Mouse (Mus musculus) left cerebral cortex, postnatal 14 days (tissue): Measurements from ENCODE around the gene Mrpl16. TPM values are rescaled to one million over a fixed set of nuclear protein-coding genes. Genes with fewer than 3 reads are reported as not detected.

ENCODE experiments used
- DNase-seq, 2 experiments: peaks; one replicate each; pipeline ENCODE4 v3.0.0; 2021 to 2022; ENCODE audit warnings: low spot score in 2 of 2, mixed read lengths in 1 of 2
- intact Hi-C: fragments of 180-260 bp; cut with DNase I; formaldehyde crosslinking; loops from one replicate; pipeline ENCODE4 v1.15.1; 2025
- total RNA-seq, 2 experiments: library from RNA; stranded (reverse); gene quantifications; 2 replicates each; pipeline ENCODE4 v1.2.3; 2021

The Mrpl16 gene
- total RNA-seq, 2 experiments from 2014 or later, result 40.1 to 43.7 TPM

DNA sequence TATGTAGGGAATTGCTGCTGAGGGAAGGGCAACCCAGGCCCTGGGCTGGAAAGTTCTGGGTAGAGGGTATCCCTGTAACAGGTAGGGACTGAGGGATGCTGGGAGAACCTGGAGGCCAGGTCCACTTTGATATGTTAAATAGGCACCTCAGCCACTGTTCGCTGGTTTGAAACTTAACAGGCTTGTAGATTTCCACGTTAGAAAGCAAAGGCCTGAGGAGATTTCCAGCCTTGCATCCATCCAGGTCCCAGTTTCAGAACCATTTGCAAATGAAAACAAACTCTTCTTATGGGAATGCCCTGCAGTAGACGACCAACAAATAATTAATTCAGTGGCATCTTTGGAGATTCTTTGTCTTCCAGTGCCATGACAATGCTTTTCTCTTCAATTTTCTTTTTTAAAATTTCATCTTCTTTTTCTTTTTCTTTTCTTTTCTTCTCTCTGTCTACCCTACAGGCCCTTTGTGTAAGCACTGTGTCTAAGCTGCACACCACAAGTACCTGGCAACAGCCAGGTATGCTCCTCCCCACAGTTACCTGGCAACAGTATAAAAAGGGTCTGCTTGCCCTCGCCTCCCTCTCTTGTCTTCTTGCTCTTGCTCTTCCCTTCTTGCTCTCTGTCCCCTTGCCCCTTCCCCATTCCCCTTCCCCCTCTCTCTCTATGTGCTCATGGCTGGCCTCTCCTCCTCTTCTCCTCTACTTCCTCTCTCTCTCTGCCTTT lies 53.3 kb downstream of the Mrpl16 start:
- intact Hi-C loops, result no loop called here
- DNase-seq, result no peak

Other genes with a start within 250 kb of the Mrpl16 start
- gene Ms4a4d, start 233.6 kb upstream of the Mrpl16 start, total RNA-seq, result not detected
- under 1 TPM; 0.87 to 0.99 TPM for gene Ms4a6d, start 165.5 kb upstream of the Mrpl16 start, total RNA-seq
- gene Ms4a2, start 146.7 kb upstream of the Mrpl16 start, total RNA-seq, result not detected
- not detected for gene Ms4a3, start 129.5 kb upstream of the Mrpl16 start, total RNA-seq
- not detected for gene Oosp2, start 109.8 kb upstream of the Mrpl16 start, total RNA-seq
- not detected for gene Oosp1, start 79.2 kb upstream of the Mrpl16 start, total RNA-seq
- gene Oosp3, start 73.3 kb upstream of the Mrpl16 start, total RNA-seq, result not detected
- not detected for gene Gif, start 22.8 kb upstream of the Mrpl16 start, total RNA-seq
- gene Stx3, start 49.0 kb downstream of the Mrpl16 start, total RNA-seq, result 10 to 100 TPM; 18.0 to 20.0 TPM
- gene Olfr1417, start 68.8 kb downstream of the Mrpl16 start, total RNA-seq, result not detected
- not detected for gene Olfr1418, start 90.7 kb downstream of the Mrpl16 start, total RNA-seq
- gene Olfr1419, start 104.7 kb downstream of the Mrpl16 start, total RNA-seq, result not detected
- gene Olfr1420, start 116.2 kb downstream of the Mrpl16 start, total RNA-seq, result not detected
- 10 to 100 TPM; 17.7 to 19.8 TPM for gene Patl1, start 142.0 kb downstream of the Mrpl16 start, total RNA-seq
- gene Osbp, start 195.6 kb downstream of the Mrpl16 start, total RNA-seq, result 10 to 100 TPM; 57.0 to 60.3 TPM